Mouse (Mus musculus) mature B cell (primary cell): ENCODE results near the gene Prom2.

Experiments used
- in situ Hi-C: fragments of 300-500 bp; cut with MboI; formaldehyde crosslinking; loops from 2 replicates; pipeline ENCODE4 v1.14.3; 2019

Gene Prom2

GRCm38 (mm10) chr2:127523950-127524729 lies 17.1 kb downstream of the Prom2 start:
- in situ Hi-C loops = no loop called here

GRCm38 (mm10) chr2:127522006-127522441 lies 19.2 kb downstream of the Prom2 start, which contains the start of gene Kcnip3:
Gene Kcnip3, minus strand, starts transcription at chr2:127522094.
- in situ Hi-C loops = no loop called here

- in situ Hi-C loops = no loop called here
Observed at GRCm38 (mm10) chr2:127521172-127522005, 19.9 kb downstream of the Prom2 start.

- in situ Hi-C loops = no loop called here
Observed at GRCm38 (mm10) chr2:127520123-127520522, 21.1 kb downstream of the Prom2 start.

GRCm38 (mm10) chr2:127519308-127519707 lies 22.0 kb downstream of the Prom2 start:
- in situ Hi-C loops = no loop called here

GRCm38 (mm10) chr2:127518831-127519230 lies 22.4 kb downstream of the Prom2 start:
- in situ Hi-C loops = no loop called here

- in situ Hi-C loops = no loop called here
Observed at GRCm38 (mm10) chr2:127518273-127518672, 23.0 kb downstream of the Prom2 start.

GRCm38 (mm10) chr2:127517081-127517480 lies 24.2 kb downstream of the Prom2 start:
- in situ Hi-C loops = no loop called here

GRCm38 (mm10) chr2:127514380-127515124 lies 26.7 kb downstream of the Prom2 start:
- in situ Hi-C loops = no loop called here

- in situ Hi-C loops = no loop called here
Observed at GRCm38 (mm10) chr2:127513244-127513643, 28.0 kb downstream of the Prom2 start.

- in situ Hi-C loops = no loop called here
Observed at GRCm38 (mm10) chr2:127511426-127511825, 29.8 kb downstream of the Prom2 start.

- in situ Hi-C loops = no loop called here
Observed at GRCm38 (mm10) chr2:127507967-127508660, 33.2 kb downstream of the Prom2 start.

GRCm38 (mm10) chr2:127507077-127507774 lies 34.0 kb downstream of the Prom2 start:
- in situ Hi-C loops = no loop called here

- in situ Hi-C loops = no loop called here
Observed at GRCm38 (mm10) chr2:127506131-127506632, 35.1 kb downstream of the Prom2 start.

GRCm38 (mm10) chr2:127505196-127505595 lies 36.1 kb downstream of the Prom2 start:
- in situ Hi-C loops = no loop called here

- in situ Hi-C loops = no loop called here
Observed at GRCm38 (mm10) chr2:127503751-127504549, 37.3 kb downstream of the Prom2 start.

- in situ Hi-C loops = no loop called here
Observed at GRCm38 (mm10) chr2:127501061-127501460, 40.2 kb downstream of the Prom2 start.

GRCm38 (mm10) chr2:127498750-127499149 lies 42.5 kb downstream of the Prom2 start:
- in situ Hi-C loops = no loop called here

GRCm38 (mm10) chr2:127496321-127496720 lies 44.9 kb downstream of the Prom2 start:
- in situ Hi-C loops = no loop called here
